Mouse (Mus musculus): ENCODE measurements at regions not wholly inside any gene's neighbourhood (a gene's known extent, or its start where the extent isn't known, plus 50 kb on each side); places are given as distances from the start of the nearest gene placed in this dataset.

DNA sequence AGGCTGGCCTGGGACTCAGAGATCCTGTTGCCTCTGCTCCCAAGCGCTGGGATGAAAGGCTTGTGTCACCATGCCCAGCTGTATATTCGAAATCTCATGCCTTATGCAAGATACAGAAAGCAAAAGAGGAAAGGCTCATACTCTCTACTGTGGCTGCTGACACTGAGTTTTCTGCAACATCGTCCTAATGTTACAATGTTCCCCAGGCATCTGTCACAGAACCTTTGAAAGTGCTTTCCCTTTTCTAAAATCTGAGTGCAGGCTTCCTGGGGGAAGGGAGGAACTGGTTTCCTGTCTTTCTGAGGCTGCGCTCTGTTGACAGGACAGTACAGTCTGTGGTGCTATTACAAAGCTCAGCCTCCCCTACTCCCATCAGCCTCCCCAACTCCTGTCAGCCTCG lies 72.6 kb upstream of the Foxn2 start:
- no peak for TF ChIP-seq GATA1 (IDR thresholded peaks at IDR 0.05; ENCODE audit: borderline replicate concordance, low read length)
- TF ChIP-seq FLI1 (IDR thresholded peaks at IDR 0.05; ENCODE audit: low read length): no peak

All from megakaryocyte, embryonic 14.5 days (primary cell).